Mouse (Mus musculus): ENCODE results near the gene Elk1. TPM values are rescaled to one million over a fixed set of nuclear protein-coding genes. Genes with fewer than 3 reads are reported as not detected.

Gene Elk1
- polyA plus RNA-seq, 1 experiment from 2014 or later, result 17.6 TPM

- H3K4me3 ChIP-seq, result peak overlapping the region; percentile 43
- no peak overlapping the region for H3K9ac ChIP-seq
- no peak overlapping the region for H3K27ac ChIP-seq
- peaks cover 14% of the 10 kb centered on the region; the same call in 1 of the 2 replicates for H3K27me3 ChIP-seq
- no peaks in the 10 kb centered on the region for H3K4me1 ChIP-seq
- H3K9me3 ChIP-seq, result no peaks in the 10 kb centered on the region
- peak overlapping the region; percentile 72 for H3K4me2 ChIP-seq (replicated peaks)
- no peaks in the 10 kb centered on the region; the same call in 1 of the 2 replicates for H3K36me3 ChIP-seq
- ATAC-seq (ENCODE audit: low FRiP score, low read depth), result peak; percentile 57; the same call in 1 of the 2 replicates
- WGBS, result 19% methylated on average over 41 of the region's 49 CpGs
These were observed 30.1 kb downstream of the Elk1 start for GRCm38 (mm10) chrX:20920249-20920843.

- Histone ChIP-seq H3K36me3 (no peaks in the 10 kb centered on the region), H3K4me3 (no peak overlapping the region), H3K9me3 (no peaks in the 10 kb centered on the region), H3K27me3 (peaks cover 9% of the 10 kb centered on the region; the same call in 1 of the 2 replicates), H3K4me1 (no peaks in the 10 kb centered on the region), H3K27ac (no peak overlapping the region), H3K4me2 (replicated peaks) (no peak overlapping the region), H3K9ac (no peak overlapping the region)
- no peak for ATAC-seq (ENCODE audit: low FRiP score, low read depth)
These were observed 35.3 kb downstream of the Elk1 start for GRCm38 (mm10) chrX:20915075-20915474.

GRCm38 (mm10) chrX:20913726-20914125, 36.7 kb downstream of the Elk1 start:
- no peaks in the 10 kb centered on the region; the same call in 1 of the 2 replicates for H3K27me3 ChIP-seq
- 82% methylated on average over 6 of the region's 6 CpGs for WGBS
- no peaks in the 10 kb centered on the region for H3K9me3 ChIP-seq
- no peak overlapping the region for H3K9ac ChIP-seq
- no peaks in the 10 kb centered on the region for H3K36me3 ChIP-seq
- no peak overlapping the region for H3K4me3 ChIP-seq
- no peak overlapping the region for H3K27ac ChIP-seq
- no peaks in the 10 kb centered on the region for H3K4me1 ChIP-seq
- H3K4me2 ChIP-seq (replicated peaks), result no peak overlapping the region
- ATAC-seq (ENCODE audit: low FRiP score, low read depth), result no peak

- H3K4me1 ChIP-seq, result no peaks in the 10 kb centered on the region
- no peaks in the 10 kb centered on the region for H3K27me3 ChIP-seq
- H3K9me3 ChIP-seq, result no peaks in the 10 kb centered on the region
- no peaks in the 10 kb centered on the region for H3K36me3 ChIP-seq
- H3K27ac ChIP-seq, result no peak overlapping the region
- WGBS, result 25% methylated on average over 3 of the region's 3 CpGs
- H3K4me3 ChIP-seq, result no peak overlapping the region
- H3K4me2 ChIP-seq (replicated peaks), result no peak overlapping the region
- H3K9ac ChIP-seq, result no peak overlapping the region
- no peak for ATAC-seq (ENCODE audit: low FRiP score, low read depth)
These were observed 40.3 kb downstream of the Elk1 start for GRCm38 (mm10) chrX:20910074-20910473.

Other genes starting within 250 kb of the Elk1 start
- gene Usp11, start 246.7 kb downstream of the Elk1 start, polyA plus RNA-seq (2015; fragmentation: Nextera tagmentation; extraction: Ambion mirVana), result 56.9 and 60.7 TPM in 2 replicates
- gene Araf, start 152.8 kb downstream of the Elk1 start, polyA plus RNA-seq (2015; fragmentation: Nextera tagmentation; extraction: Ambion mirVana), result 116 and 119 TPM in 2 replicates
- gene Timp1, start 80.4 kb downstream of the Elk1 start, polyA plus RNA-seq (2015; fragmentation: Nextera tagmentation; extraction: Ambion mirVana), result 23.5 and 23.7 TPM in 2 replicates
- gene Syn1, start 29.6 kb downstream of the Elk1 start, polyA plus RNA-seq (2015; fragmentation: Nextera tagmentation; extraction: Ambion mirVana), result 0.19 and 0.28 TPM in 2 replicates
- gene Cfp, start 19.1 kb downstream of the Elk1 start, polyA plus RNA-seq (2015; fragmentation: Nextera tagmentation; extraction: Ambion mirVana), result 4.5 and 5.7 TPM in 2 replicates
- 46.7 and 53.2 TPM in 2 replicates for gene Uxt, start 11.4 kb upstream of the Elk1 start, polyA plus RNA-seq (2015; fragmentation: Nextera tagmentation; extraction: Ambion mirVana)
- 5.3 and 6.1 TPM in 2 replicates for gene Zfp182, start 111.7 kb upstream of the Elk1 start, polyA plus RNA-seq (2015; fragmentation: Nextera tagmentation; extraction: Ambion mirVana)
- gene Spaca5, start 117.8 kb upstream of the Elk1 start, polyA plus RNA-seq (2015; fragmentation: Nextera tagmentation; extraction: Ambion mirVana), result not detected in 2 replicates
- 2.3 and 2.4 TPM in 2 replicates for gene Zfp300, start 138.9 kb upstream of the Elk1 start, polyA plus RNA-seq (2015; fragmentation: Nextera tagmentation; extraction: Ambion mirVana)
- not detected in 2 replicates for gene Ssxa1, start 165.2 kb upstream of the Elk1 start, polyA plus RNA-seq (2015; fragmentation: Nextera tagmentation; extraction: Ambion mirVana)
- gene Gm21876, start 225.0 kb upstream of the Elk1 start, polyA plus RNA-seq (2015; fragmentation: Nextera tagmentation; extraction: Ambion mirVana), result not detected in 2 replicates

Measured in limb, embryonic 13.5 days (tissue).